Mouse (Mus musculus) G1E (cell line): ENCODE results near the gene Myl9.

ENCODE experiments used
- CTCF ChIP-seq: IDR thresholded peaks from 2 replicates; pipeline ENCODE4 v1.5.1; 2012; ENCODE audit warnings: low read depth, low read length, inconsistent platforms, mixed read lengths
- GATA1 ChIP-seq: IDR thresholded peaks from 2 replicates; pipeline ENCODE4 v1.6.1; 2012; ENCODE audit warnings: borderline replicate concordance, low read length, inconsistent platforms, mixed read lengths

DNA sequence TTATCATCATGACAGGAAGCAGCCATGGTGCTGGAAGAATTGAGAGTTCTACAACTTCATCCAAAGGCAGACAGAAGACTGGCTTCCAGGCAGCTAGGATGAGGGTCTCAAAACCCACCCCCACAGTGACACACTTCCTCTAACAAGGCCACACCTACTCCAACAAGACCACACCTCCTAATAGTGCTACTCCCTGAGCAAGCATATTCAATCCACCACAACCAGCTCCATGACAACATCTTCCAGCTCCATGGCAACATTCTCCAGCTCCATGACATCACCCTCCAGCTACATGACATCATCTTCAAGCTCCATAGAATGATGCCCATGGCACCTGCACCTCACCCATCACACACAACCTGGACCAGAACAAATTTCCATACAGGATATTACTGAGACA, 1.8 kb upstream of the Myl9 start:
- TF ChIP-seq CTCF (no peak), GATA1 (no peak)
